Mouse (Mus musculus) spleen, adult 2 months (tissue): ENCODE measurements around the gene Ptpn5. TPM values are rescaled to one million over a fixed set of nuclear protein-coding genes. Genes with fewer than 3 reads are reported as not detected.
A peak's percentile ranks its signal among the peaks of the same experiment; 100 is the strongest.

Experiments
- DNase-seq, 2 experiments: peaks; one replicate each; pipeline versions ENCODE4 v3.0.0 to v3.0.0-alpha.2; 2012 to 2021; ENCODE audit warnings: low spot score in 2 of 2, low read depth in 1 of 2
- H3K27ac ChIP-seq: fragments of 200-500 bp; 2 replicates; pipeline ENCODE4 v1.5.1; 2012; ENCODE audit warnings: low read length, inconsistent platforms; ENCODE audit not compliant: insufficient read depth
- H3K27me3 ChIP-seq: fragments of 200-500 bp; 2 replicates; pipeline ENCODE4 v1.6.1; 2012; ENCODE audit warnings: mild to moderate bottlenecking, moderate library complexity, low read length, inconsistent platforms; ENCODE audit not compliant: control insufficient read depth, insufficient read depth
- H3K36me3 ChIP-seq: fragments of 200-500 bp; 2 replicates; pipeline ENCODE4 v1.6.1; 2012; ENCODE audit warnings: mild to moderate bottlenecking, low read length, inconsistent platforms; ENCODE audit not compliant: control insufficient read depth, insufficient read depth
- H3K4me1 ChIP-seq: fragments of 200-500 bp; 2 replicates; pipeline ENCODE4 v1.6.1; 2011; ENCODE audit warnings: inconsistent platforms; ENCODE audit not compliant: control insufficient read depth, insufficient read depth, insufficient read length
- H3K4me3 ChIP-seq: fragments of 200-500 bp; 2 replicates; pipeline ENCODE4 v1.5.1; 2011; ENCODE audit warnings: mild to moderate bottlenecking, inconsistent platforms; ENCODE audit not compliant: insufficient read depth, insufficient read length; ENCODE audit errors: extremely low read depth
- CTCF ChIP-seq: fragments of 200-500 bp; IDR thresholded peaks from 2 replicates; pipeline ENCODE4 v1.5.1; 2011; ENCODE audit warnings: mild to moderate bottlenecking, inconsistent platforms; ENCODE audit not compliant: insufficient read depth, insufficient read length, insufficient replicate concordance; ENCODE audit errors: extremely low read depth
- POLR2A ChIP-seq: fragments of 200-500 bp; IDR thresholded peaks from 2 replicates; pipeline ENCODE4 v1.6.1; 2011; ENCODE audit warnings: low read depth, low read length, inconsistent platforms
- WGBS: fragments of 180-500 bp; shearing (Covaris S2); methylation state at CpG from one replicate; pipeline ENCODE4 v1.1.7; 2018; 5-methylcytosine and 5-hydroxymethylcytosine counted together
- polyA plus RNA-seq: library from polyadenylated mRNA; depleted of rRNA; stranded (reverse); fragments of >200 nt; gene quantifications from 2 replicates; pipeline ENCODE4 v1.2.3, GENCODE M21; 2012

Gene Ptpn5
- polyA plus RNA-seq, 1 experiment, result 0.60 TPM

DNA sequence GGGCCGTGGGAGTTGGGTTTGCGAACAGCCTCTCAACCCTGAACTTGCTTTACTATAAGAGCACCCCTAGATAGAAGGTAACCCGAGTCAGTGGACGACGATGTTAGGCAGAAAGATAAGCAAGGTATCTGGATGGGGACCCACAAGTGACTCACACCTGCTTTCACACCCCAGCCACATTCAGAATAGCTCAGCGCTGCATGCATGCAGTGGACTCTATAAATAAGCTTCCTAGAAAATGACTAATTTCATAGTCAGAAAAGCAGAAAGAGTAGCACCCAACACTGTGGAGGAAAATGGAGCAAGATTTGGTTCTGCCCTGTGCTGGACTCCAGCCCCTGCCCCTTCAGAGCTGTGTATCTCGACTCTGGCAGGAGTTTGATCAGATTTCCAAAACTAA is 20.1 kb downstream of the Ptpn5 start:
- Histone ChIP-seq H3K27ac (no peak overlapping the region), H3K4me3 (no peak overlapping the region), H3K27me3 (no peaks in the 10 kb centered on the region), H3K36me3 (no peaks in the 10 kb centered on the region), H3K4me1 (no peaks in the 10 kb centered on the region)
- WGBS, result 75% methylated on average over 7 of the region's 7 CpGs
- TF ChIP-seq POLR2A (no peak), CTCF (no peak)
- no peak for DNase-seq

DNA sequence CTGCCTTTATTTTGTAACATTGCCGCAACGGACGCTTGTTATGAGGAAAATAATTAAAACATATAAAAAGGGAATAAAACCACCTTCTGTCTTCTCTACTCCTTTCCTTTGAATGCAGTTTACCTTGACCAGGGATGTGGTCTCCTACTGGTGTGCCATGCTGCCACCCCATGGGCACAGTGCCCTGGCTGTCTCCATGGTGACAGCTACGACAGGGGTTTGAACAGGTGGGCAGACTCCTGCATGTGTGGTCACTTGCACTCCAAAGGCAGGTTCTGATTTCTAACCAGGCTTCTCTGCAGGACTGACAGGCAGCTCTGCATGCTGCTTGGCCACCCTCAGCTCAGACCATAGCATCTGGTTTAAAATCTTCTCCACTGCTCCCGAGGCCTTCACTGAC is 21.4 kb downstream of the Ptpn5 start:
- Histone ChIP-seq H3K4me3 (no peak overlapping the region), H3K4me1 (no peaks in the 10 kb centered on the region), H3K27me3 (no peaks in the 10 kb centered on the region), H3K36me3 (no peaks in the 10 kb centered on the region), H3K27ac (no peak overlapping the region)
- WGBS, result 89% methylated on average over 5 of the region's 5 CpGs
- DNase-seq, result no peak
- TF ChIP-seq CTCF (no peak), POLR2A (no peak)

DNA sequence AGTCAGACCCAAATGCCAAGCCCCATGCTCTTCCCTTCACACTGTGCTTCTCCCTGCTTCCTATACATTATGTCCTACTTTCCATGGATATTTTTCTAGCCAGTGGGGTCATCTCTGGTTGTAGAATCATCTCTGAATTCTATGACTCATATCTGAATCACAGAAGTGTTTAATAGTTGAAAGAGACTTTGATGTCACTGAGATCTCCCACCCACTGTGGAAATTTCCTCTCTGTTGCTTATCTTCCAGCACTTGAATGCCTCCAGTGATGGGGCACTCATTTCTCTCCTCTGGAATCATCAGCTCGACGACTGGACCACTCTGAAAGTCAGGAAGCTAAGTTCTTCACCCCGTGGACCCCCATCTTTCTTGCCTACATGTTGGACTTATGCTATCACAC is 22.4 kb downstream of the Ptpn5 start:
- TF ChIP-seq POLR2A (no peak), CTCF (no peak)
- Histone ChIP-seq H3K36me3 (no peaks in the 10 kb centered on the region), H3K4me3 (no peak overlapping the region), H3K27ac (no peak overlapping the region), H3K27me3 (no peaks in the 10 kb centered on the region), H3K4me1 (no peaks in the 10 kb centered on the region)
- DNase-seq, result no peak
- 80% methylated on average over 3 of the region's 3 CpGs for WGBS

DNA sequence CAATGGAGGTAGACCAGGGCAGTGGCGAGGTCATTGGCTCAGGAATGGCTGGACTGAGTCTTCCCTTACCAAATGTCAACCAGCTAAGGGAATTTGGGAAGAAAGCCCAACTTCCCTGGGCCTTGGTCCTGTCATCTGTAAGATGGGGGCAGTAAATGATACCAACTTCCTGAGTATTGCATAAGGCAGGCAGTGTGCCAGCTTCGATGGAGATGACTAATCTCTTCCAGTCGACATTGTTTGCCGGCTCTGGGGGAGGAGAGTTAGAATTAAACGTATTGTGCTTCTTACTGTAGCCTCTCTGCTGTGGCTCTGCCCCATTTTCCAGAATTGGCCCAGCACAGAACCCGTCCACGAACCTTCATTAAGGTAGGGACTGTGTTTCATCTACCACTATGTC is 23.0 kb downstream of the Ptpn5 start:
- Histone ChIP-seq H3K4me1 (no peaks in the 10 kb centered on the region), H3K27ac (no peak overlapping the region), H3K36me3 (no peaks in the 10 kb centered on the region), H3K27me3 (no peaks in the 10 kb centered on the region), H3K4me3 (no peak overlapping the region)
- no peak for TF ChIP-seq POLR2A
- TF ChIP-seq CTCF, result no peak
- DNase-seq, result no peak
- 49% methylated on average over 7 of the region's 7 CpGs for WGBS

DNA sequence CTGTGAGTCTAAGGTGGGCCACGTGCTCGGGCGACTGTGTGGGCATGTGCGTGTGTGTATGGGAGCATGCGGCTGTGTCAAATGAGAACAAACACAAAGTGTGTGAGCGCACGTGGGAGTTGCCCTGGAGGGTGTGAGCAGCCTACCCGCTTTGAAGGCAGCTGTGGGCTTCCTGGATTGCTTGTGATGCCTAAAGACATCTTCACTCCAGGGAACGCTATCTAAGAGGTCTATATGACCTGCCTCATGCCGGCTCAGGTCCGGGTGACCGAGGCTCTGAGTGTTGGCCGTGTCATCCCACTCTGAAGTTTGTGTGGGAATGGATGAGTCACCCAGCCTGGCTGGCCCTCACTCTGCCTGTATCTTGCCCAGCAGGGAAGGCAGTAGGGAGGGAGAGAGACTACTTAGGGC is 24.7 kb downstream of the Ptpn5 start:
- no peak overlapping the region for H3K27ac ChIP-seq
- WGBS, result 90% methylated on average over 13 of the region's 13 CpGs
- no peak overlapping the region for H3K4me3 ChIP-seq

DNA sequence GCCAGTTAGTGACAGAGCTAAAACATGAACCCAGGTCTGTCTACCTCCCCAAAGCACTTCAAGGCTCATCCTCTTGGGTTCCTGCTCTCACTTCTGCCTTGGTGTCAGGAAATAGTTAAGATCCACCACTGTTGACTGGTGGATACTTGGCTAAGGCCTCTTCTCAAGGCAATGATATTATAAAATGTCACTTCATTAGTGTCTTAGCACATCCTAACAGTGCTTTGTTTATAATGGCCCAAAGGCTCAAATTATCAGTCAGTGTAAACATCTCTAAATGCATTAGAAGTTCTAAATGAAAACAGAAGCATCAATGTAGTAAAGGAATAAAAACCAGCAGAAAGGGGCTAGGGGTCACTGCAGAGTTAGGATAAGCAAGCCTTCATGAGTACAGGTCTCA is 26.5 kb downstream of the Ptpn5 start:
- H3K27ac ChIP-seq, result no peak overlapping the region
- peaks cover 3% of the 10 kb centered on the region; the same call in 1 of the 2 replicates for H3K4me1 ChIP-seq
- no peaks in the 10 kb centered on the region for H3K36me3 ChIP-seq
- no peaks in the 10 kb centered on the region for H3K27me3 ChIP-seq
- TF ChIP-seq POLR2A (no peak), CTCF (no peak)
- DNase-seq, result no peak
- H3K4me3 ChIP-seq, result no peak overlapping the region

More for the DNA sequence above, 24.7 kb downstream of the Ptpn5 start:
- Histone ChIP-seq H3K36me3 (no peaks in the 10 kb centered on the region), H3K27me3 (no peaks in the 10 kb centered on the region), H3K4me1 (no peaks in the 10 kb centered on the region)
- TF ChIP-seq POLR2A (no peak), CTCF (no peak)
- peak in 1 of 2 experiments; percentile 8 for DNase-seq

DNA sequence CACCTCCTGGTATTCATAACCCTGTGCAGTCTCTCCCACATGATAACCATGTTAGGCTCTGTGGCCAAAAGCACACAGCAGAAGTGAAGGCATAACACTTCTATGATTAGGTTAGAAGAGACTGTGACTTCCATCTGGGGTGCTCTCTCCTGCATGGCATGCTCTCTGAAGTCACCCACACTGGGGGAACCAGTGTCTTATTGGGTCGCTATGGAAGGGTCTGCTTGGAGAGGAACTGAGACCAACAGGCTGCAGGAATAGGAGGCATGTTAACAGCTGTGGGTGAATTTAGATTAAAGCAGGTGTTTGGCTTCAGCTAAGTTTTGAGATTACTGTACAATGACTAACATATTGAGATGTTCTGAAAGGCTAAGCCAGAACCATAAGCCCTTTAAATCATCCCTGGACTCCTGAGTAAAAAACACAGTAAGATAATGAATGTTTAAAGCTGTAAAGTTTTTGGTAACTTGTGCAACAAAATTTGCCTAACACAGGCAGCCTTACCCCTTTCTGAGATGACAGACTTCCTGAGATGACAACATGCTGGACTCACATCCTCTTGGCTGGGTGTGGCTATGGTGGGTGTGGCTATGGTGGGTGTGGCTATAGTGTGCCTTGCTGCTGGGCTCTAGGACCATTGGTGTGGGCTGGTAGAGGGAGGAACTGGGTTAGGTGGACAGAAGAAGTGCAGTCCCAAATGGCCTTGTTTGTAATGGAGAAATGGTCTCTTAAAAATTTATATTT is 29.6 kb downstream of the Ptpn5 start:
- H3K4me1 ChIP-seq, result peaks cover 3% of the 10 kb centered on the region; the same call in 1 of the 2 replicates
- 26% methylated on average over 1 of the region's 1 CpGs for WGBS
- no peak overlapping the region for H3K4me3 ChIP-seq
- H3K27me3 ChIP-seq, result no peaks in the 10 kb centered on the region
- TF ChIP-seq POLR2A, result no peak
- TF ChIP-seq CTCF, result no peak
- no peaks in the 10 kb centered on the region for H3K36me3 ChIP-seq
- peak; percentile 43 to 50 for DNase-seq
- peak overlapping the region; percentile 33; the same call in 1 of the 2 replicates for H3K27ac ChIP-seq
